Mouse (Mus musculus) bone marrow, adult 2 months (tissue): ENCODE measurements around the gene Apoc2.

ENCODE experiments used
- CTCF ChIP-seq: fragments of 200-500 bp; IDR thresholded peaks from 2 replicates; pipeline ENCODE4 v1.5.1; 2011; ENCODE audit warnings: low read length, control low read depth; ENCODE audit not compliant: control insufficient read depth, insufficient read depth
- POLR2A ChIP-seq: fragments of 200-500 bp; IDR thresholded peaks from 2 replicates; pipeline ENCODE4 v1.6.1; 2011; ENCODE audit warnings: low read depth, mild to moderate bottlenecking, control low read depth, low read length, borderline replicate concordance; ENCODE audit not compliant: control insufficient read depth

DNA sequence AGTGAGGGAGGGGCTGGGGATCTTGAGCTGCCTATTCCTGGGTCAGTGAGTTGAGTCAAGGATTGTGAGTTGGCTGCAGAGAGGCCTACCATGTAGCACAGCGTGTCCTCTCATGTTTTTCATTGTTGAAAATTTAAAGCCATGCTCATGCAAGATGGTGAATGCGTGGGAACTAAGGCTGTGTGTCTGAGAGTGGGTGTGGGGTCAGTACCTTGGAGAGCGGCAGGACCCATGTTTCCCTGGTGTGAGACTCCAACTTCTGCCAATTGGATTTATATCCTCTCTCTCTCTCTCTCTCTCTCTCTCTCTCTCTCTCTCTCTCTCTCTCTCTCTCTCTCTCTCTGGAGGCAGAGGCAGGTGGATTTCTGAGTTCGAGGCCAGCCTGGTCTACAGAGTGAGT, 48.8 kb upstream of the Apoc2 start:
- no peak for TF ChIP-seq CTCF
- TF ChIP-seq POLR2A: no peak
